Mouse (Mus musculus): ENCODE measurements around the gene Mxd3.

GRCm38 (mm10) chr13:55327633-55328032 lies 2.0 kb downstream of the Mxd3 start:
- TF ChIP-seq CTCF (IDR thresholded peaks at IDR 0.05; ENCODE audit: extremely low read depth, insufficient read depth, insufficient read length, insufficient replicate concordance) (peak; percentile 87), POLR2A (IDR thresholded peaks at IDR 0.05; ENCODE audit: low read depth, low read length) (no peak)

Data from spleen, adult 2 months (tissue).